Mouse (Mus musculus) ES-Bruce4 (cell line): ENCODE data around the gene Gpc3. TPM values are rescaled to one million over a fixed set of nuclear protein-coding genes. Genes with fewer than 3 reads are reported as not detected.

Experiments used
- H3K27ac ChIP-seq: 2 replicates; pipeline ENCODE4 v1.5.1; 2012; ENCODE audit warnings: low read length, inconsistent platforms; ENCODE audit not compliant: insufficient read depth
- H3K27me3 ChIP-seq: 2 replicates; pipeline ENCODE4 v1.6.1; 2012; ENCODE audit warnings: mild to moderate bottlenecking, low read length, inconsistent platforms; ENCODE audit not compliant: control insufficient read depth, poor library complexity, insufficient read depth, severe bottlenecking
- H3K36me3 ChIP-seq: 2 replicates; pipeline ENCODE4 v1.6.1; 2012; ENCODE audit warnings: inconsistent platforms, mild to moderate bottlenecking, low read length, moderate library complexity; ENCODE audit not compliant: control insufficient read depth, poor library complexity, insufficient read depth, severe bottlenecking
- H3K4me1 ChIP-seq: one replicate; pipeline ENCODE4 v1.8.1; 2011; ENCODE audit warnings: low read length; ENCODE audit not compliant: control insufficient read depth, insufficient read depth
- H3K4me3 ChIP-seq: 2 replicates; pipeline ENCODE4 v1.5.1; 2011; ENCODE audit warnings: low read depth, mild to moderate bottlenecking, low read length
- H3K9ac ChIP-seq: 2 replicates; pipeline ENCODE4 v1.6.1; 2012; ENCODE audit warnings: low read depth, mild to moderate bottlenecking, inconsistent platforms; ENCODE audit not compliant: poor library complexity, severe bottlenecking
- H3K9me3 ChIP-seq: replicated peaks from 2 replicates; pipeline ENCODE4 v1.6.1; 2012; ENCODE audit warnings: mild to moderate bottlenecking, low read length, inconsistent platforms; ENCODE audit not compliant: control insufficient read depth, poor library complexity, insufficient read depth, severe bottlenecking
- CTCF ChIP-seq: IDR thresholded peaks from one replicate; pipeline ENCODE4 v1.8.1; 2011; ENCODE audit warnings: low read depth, low read length
- EP300 ChIP-seq: IDR thresholded peaks from 2 replicates; pipeline ENCODE4 v1.6.1; 2011; ENCODE audit warnings: low read depth, low read length; ENCODE audit not compliant: insufficient read depth
- POLR2A ChIP-seq: IDR thresholded peaks from one replicate; pipeline ENCODE4 v1.8.1; 2011; ENCODE audit warnings: low read length; ENCODE audit not compliant: insufficient read depth
- polyA plus RNA-seq: library from polyadenylated mRNA; stranded (reverse); fragments of >200 nt; gene quantifications from 2 replicates; pipeline ENCODE4 v1.2.4, GENCODE M21; 2011; ENCODE audit warnings: low read depth; ENCODE audit not compliant: missing spikeins, insufficient read depth, insufficient read length

The Gpc3 gene
- polyA plus RNA-seq, 1 experiment, result 83.5 TPM

DNA sequence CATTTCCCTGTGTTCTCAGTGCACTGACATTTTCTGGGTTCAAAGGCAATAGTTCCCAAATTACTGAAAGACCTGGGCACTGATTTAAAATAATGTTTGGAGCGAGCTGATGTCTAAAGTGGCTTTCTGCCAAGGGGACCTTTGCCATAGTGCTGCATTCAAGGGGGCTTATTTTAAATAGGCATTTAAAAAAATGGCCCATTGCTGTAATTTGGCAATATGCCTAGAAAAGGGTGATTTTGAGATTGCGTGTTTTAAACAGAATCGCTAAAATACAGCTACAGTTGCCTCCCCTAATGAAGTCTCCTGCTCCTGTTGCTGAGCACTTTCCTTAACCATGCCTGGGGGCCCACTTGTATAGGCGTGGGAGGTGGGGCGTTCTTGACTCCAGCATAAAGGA lies 174.3 kb downstream of the Gpc3 start:
- no peaks in the 10 kb centered on the region for H3K27me3 ChIP-seq
- H3K9ac ChIP-seq, result no peak overlapping the region
- no peak overlapping the region for H3K4me3 ChIP-seq
- no peaks in the 10 kb centered on the region for H3K36me3 ChIP-seq
- H3K4me1 ChIP-seq, result no peaks in the 10 kb centered on the region
- H3K9me3 ChIP-seq, result no peaks in the 10 kb centered on the region
- TF ChIP-seq POLR2A (no peak), EP300 (no peak), CTCF (no peak)
- H3K27ac ChIP-seq, result no peak overlapping the region

- Histone ChIP-seq H3K4me3 (no peak overlapping the region), H3K36me3 (no peaks in the 10 kb centered on the region), H3K9me3 (no peaks in the 10 kb centered on the region), H3K9ac (no peak overlapping the region), H3K4me1 (no peaks in the 10 kb centered on the region), H3K27me3 (no peaks in the 10 kb centered on the region), H3K27ac (no peak overlapping the region)
- TF ChIP-seq CTCF (no peak), POLR2A (no peak), EP300 (no peak)
Measured at GRCm38 (mm10) chrX:52425605-52426004, 188.1 kb downstream of the Gpc3 start.

GRCm38 (mm10) chrX:52419850-52420249 lies 193.9 kb downstream of the Gpc3 start:
- H3K27ac ChIP-seq, result no peak overlapping the region
- TF ChIP-seq POLR2A, result no peak
- TF ChIP-seq CTCF, result no peak
- TF ChIP-seq EP300, result no peak
- no peaks in the 10 kb centered on the region for H3K36me3 ChIP-seq

GRCm38 (mm10) chrX:52412936-52413335 lies 200.8 kb downstream of the Gpc3 start:
- Histone ChIP-seq H3K4me3 (no peak overlapping the region), H3K36me3 (no peaks in the 10 kb centered on the region), H3K27ac (no peak overlapping the region), H3K4me1 (no peaks in the 10 kb centered on the region), H3K9me3 (no peaks in the 10 kb centered on the region), H3K9ac (no peak overlapping the region), H3K27me3 (no peaks in the 10 kb centered on the region)
- TF ChIP-seq POLR2A (no peak), EP300 (no peak), CTCF (no peak)

More at GRCm38 (mm10) chrX:52419850-52420249, 193.9 kb downstream of the Gpc3 start:
- Histone ChIP-seq H3K4me3 (no peak overlapping the region), H3K27me3 (no peaks in the 10 kb centered on the region), H3K9me3 (no peaks in the 10 kb centered on the region), H3K4me1 (no peaks in the 10 kb centered on the region), H3K9ac (no peak overlapping the region)

DNA sequence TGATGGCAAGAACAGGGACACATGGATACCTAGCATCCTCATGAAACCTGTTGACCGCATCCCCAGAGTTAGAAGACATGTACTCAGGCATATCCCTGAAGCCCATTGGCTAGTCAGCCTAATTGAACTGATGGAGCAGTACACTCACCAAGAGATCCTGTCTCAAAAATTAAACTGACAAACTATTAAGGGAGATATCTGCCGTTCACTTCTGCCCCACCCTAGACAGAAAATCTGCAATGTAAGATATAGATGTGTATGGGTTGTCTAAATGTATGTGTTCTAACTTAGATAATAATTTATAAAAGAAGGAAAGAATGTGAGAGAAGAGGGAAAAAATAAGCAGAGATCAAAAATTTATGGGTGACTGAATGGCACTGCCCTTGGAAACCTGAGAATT lies 212.6 kb downstream of the Gpc3 start:
- H3K27me3 ChIP-seq, result no peaks in the 10 kb centered on the region
- H3K4me3 ChIP-seq, result no peak overlapping the region
- TF ChIP-seq CTCF, result no peak
- no peak for TF ChIP-seq EP300
- TF ChIP-seq POLR2A, result no peak
- no peak overlapping the region for H3K9ac ChIP-seq
- no peaks in the 10 kb centered on the region for H3K4me1 ChIP-seq
- H3K27ac ChIP-seq, result no peak overlapping the region
- H3K9me3 ChIP-seq, result no peaks in the 10 kb centered on the region
- H3K36me3 ChIP-seq, result no peaks in the 10 kb centered on the region

- Histone ChIP-seq H3K9ac (no peak overlapping the region), H3K36me3 (no peaks in the 10 kb centered on the region), H3K4me1 (no peaks in the 10 kb centered on the region), H3K27me3 (no peaks in the 10 kb centered on the region), H3K9me3 (no peaks in the 10 kb centered on the region), H3K27ac (no peak overlapping the region), H3K4me3 (no peak overlapping the region)
- TF ChIP-seq EP300 (no peak), CTCF (peak; percentile 42)
Measured at GRCm38 (mm10) chrX:52375129-52375528, 238.6 kb downstream of the Gpc3 start.
